Mouse (Mus musculus) neural tube, embryonic 13.5 days (tissue): ENCODE measurements around the gene St7. TPM values are rescaled to one million over a fixed set of nuclear protein-coding genes. Genes with fewer than 3 reads are reported as not detected.

Experiments used
- ATAC-seq: fragments of 200-750 bp; cut with Nextera tagmentation; 2 replicates; pipeline ENCODE4 v1.8.0; 2017; ENCODE audit warnings: low read depth, mild to moderate bottlenecking, moderate TSS enrichment, moderate library complexity
- H3K27ac ChIP-seq: fragments of 300-500 bp; sonication (generic); replicated peaks from 2 replicates; pipeline ENCODE4 v1.5.1; 2015; ENCODE audit warnings: moderate library complexity, mild to moderate bottlenecking, inconsistent platforms
- H3K27me3 ChIP-seq: fragments of 300-500 bp; sonication (generic); 2 replicates; pipeline ENCODE4 v1.6.1; 2015; ENCODE audit warnings: mild to moderate bottlenecking, inconsistent platforms
- H3K36me3 ChIP-seq: fragments of 300-500 bp; sonication (generic); 2 replicates; pipeline ENCODE4 v1.6.1; 2015; ENCODE audit warnings: mild to moderate bottlenecking, inconsistent platforms
- H3K4me1 ChIP-seq: fragments of 300-500 bp; sonication (generic); replicated peaks from 2 replicates; pipeline ENCODE4 v1.6.1; 2015; ENCODE audit warnings: inconsistent platforms
- H3K4me2 ChIP-seq: fragments of 300-500 bp; sonication (generic); 2 replicates; pipeline ENCODE4 v1.6.1; 2015; ENCODE audit warnings: inconsistent platforms, mild to moderate bottlenecking, moderate library complexity
- H3K4me3 ChIP-seq: fragments of 300-500 bp; sonication (generic); 2 replicates; pipeline ENCODE4 v1.5.1; 2015; ENCODE audit warnings: mild to moderate bottlenecking, inconsistent platforms
- H3K9ac ChIP-seq: fragments of 300-500 bp; sonication (generic); 2 replicates; pipeline ENCODE4 v1.6.1; 2015; ENCODE audit warnings: moderate library complexity, mild to moderate bottlenecking, inconsistent platforms
- H3K9me3 ChIP-seq: fragments of 300-500 bp; sonication (generic); 2 replicates; pipeline ENCODE4 v1.6.1; 2016; ENCODE audit warnings: inconsistent platforms
- WGBS: fragments of 180-500 bp; shearing (Covaris S2); methylation state at CpG from one replicate; pipeline ENCODE4 v1.1.7; 2015; 5-methylcytosine and 5-hydroxymethylcytosine counted together
- polyA plus RNA-seq: library from polyadenylated mRNA; unstranded; fragments of >200 nt; fragmentation: Nextera tagmentation; extraction: Ambion mirVana; gene quantifications from 2 replicates; pipeline ENCODE4 v1.2.1, GENCODE M21; 2015

The St7 gene
- polyA plus RNA-seq, 1 experiment from 2014 or later: 56.9 TPM

DNA sequence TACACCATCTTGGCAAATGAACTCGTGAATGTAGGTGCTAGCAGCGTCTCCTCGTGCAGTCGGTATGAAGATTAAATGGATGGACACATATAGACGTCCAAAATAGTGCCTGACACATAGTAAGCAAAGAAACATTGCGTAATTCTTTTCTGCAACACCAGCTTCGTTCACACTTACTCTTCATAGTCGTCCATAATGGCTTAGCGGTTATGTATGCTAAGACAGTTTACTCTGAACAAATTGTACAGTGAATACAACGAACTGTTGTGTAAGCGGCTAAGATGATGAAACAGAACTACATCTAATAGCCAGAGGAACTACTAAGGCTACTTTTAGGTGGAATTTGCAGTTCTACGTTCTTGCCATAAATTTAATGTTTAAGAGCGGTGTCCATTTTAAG, 55.0 kb downstream of the St7 start:
- no peak for ATAC-seq
- Histone ChIP-seq H3K4me2 (no peak overlapping the region), H3K36me3 (no peaks in the 10 kb centered on the region), H3K27ac (no peak overlapping the region), H3K27me3 (no peaks in the 10 kb centered on the region), H3K4me3 (no peak overlapping the region), H3K9me3 (no peaks in the 10 kb centered on the region), H3K9ac (no peak overlapping the region), H3K4me1 (peaks cover 14% of the 10 kb centered on the region)
- WGBS: 88% methylated on average over 13 of the region's 13 CpGs

DNA sequence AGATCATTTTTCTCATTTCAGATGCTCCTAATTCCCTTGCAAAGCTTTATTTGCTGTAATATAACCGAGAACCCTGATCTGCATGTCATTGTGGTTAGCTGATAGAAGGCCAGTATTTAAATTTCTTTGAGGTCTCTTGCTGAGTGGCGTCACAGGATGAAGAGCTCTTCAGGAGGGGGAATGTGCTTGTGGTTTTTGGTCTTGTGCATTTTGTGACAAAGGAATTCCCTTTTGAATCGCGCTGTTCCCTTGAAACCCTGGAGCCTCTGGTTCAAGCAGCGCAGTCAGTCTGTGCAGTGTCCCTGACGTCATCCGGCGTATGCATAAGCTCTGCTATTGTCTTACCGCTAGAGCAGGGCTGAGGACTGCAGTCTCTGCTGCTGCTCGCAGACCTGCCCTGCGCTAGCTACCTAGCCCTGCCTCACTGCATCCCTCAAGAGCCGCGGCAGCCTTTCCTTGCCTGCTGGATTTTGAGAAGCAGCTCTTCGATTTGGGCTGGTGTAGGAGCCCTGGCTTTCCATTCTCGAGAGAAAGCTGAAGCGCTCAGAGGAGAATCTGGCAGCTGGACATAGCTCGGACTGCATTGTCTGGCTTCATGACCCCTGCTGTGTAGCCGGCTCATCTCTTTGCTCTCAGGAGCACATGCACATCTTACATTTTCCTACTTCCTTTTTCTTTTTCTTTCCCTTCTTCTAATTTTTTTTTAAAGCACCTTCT, 56.3 kb downstream of the St7 start:
- peak; percentile 99 for ATAC-seq
- WGBS: under 1% methylated on average over 18 of the region's 18 CpGs
- Histone ChIP-seq H3K9ac (peak overlapping the region; percentile 82), H3K4me3 (peak overlapping the region; percentile 53), H3K36me3 (no peaks in the 10 kb centered on the region), H3K27me3 (no peaks in the 10 kb centered on the region), H3K4me1 (peaks cover 26% of the 10 kb centered on the region), H3K4me2 (peak overlapping the region; percentile 69), H3K9me3 (no peaks in the 10 kb centered on the region), H3K27ac (peak overlapping the region; percentile 97)

DNA sequence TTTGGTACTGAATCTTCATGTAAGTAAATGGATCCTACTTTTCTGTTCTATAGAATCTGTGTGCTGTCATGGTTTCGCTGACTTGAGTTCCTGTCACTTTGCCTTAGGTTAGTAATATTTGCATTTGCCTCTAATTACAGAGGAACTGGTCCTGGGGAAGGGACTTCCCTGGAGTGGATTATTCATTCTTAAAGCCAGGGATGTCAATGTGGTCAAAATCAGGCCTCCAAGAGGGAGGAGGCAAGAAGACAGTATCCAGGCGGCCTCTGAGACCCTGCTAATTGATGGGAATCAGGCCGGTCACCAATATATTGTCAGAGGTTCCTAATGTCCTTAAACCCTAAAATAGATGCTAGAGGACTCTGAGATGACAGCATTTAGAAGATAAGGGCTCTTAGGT, 56.9 kb downstream of the St7 start:
- Histone ChIP-seq H3K27ac (peak overlapping the region; percentile 97), H3K4me2 (peak overlapping the region; percentile 69), H3K9me3 (no peaks in the 10 kb centered on the region), H3K27me3 (no peaks in the 10 kb centered on the region), H3K36me3 (no peaks in the 10 kb centered on the region), H3K4me1 (peaks cover 32% of the 10 kb centered on the region), H3K4me3 (peak overlapping the region; percentile 53), H3K9ac (peak overlapping the region; percentile 82)
- peak; percentile 53 for ATAC-seq
- 20% methylated on average over 3 of the region's 3 CpGs for WGBS

DNA sequence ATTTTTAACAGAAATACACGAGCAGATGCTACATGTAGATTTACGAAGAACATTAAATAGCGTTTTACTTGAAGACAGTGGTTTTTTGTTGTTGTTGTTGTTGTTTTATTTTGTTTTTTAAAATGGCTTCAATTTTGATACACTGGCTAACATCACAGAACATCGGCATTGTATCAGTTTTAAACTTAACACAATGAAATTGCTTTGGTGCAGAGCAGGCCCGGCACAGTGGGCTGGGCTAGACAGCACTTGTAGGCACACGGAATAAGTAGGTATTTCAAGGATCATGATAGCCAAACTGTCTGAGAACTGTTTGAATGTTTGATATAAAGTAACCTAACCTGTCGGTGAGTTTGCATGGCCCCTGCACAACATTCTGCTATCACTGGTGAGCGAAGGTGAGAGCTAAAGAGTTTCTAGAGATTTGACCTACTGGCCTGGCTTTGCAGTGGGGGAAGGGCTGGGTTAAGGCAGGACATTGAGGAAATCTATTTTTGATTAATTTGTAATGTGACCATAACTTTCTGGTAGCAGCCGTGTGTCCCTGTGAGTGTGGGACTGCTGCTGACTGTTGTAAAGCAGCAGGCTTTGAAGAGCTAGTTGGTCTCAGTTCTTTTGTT, 57.4 kb downstream of the St7 start:
- Histone ChIP-seq H3K4me2 (peak overlapping the region; percentile 69), H3K27ac (peak overlapping the region; percentile 97), H3K4me3 (peak overlapping the region; percentile 53), H3K4me1 (peaks cover 37% of the 10 kb centered on the region), H3K9ac (peak overlapping the region; percentile 82), H3K27me3 (no peaks in the 10 kb centered on the region), H3K36me3 (no peaks in the 10 kb centered on the region), H3K9me3 (no peaks in the 10 kb centered on the region)
- ATAC-seq: peak; percentile 26; the same call in 1 of the 2 replicates
- WGBS: 45% methylated on average over 9 of the region's 9 CpGs

DNA sequence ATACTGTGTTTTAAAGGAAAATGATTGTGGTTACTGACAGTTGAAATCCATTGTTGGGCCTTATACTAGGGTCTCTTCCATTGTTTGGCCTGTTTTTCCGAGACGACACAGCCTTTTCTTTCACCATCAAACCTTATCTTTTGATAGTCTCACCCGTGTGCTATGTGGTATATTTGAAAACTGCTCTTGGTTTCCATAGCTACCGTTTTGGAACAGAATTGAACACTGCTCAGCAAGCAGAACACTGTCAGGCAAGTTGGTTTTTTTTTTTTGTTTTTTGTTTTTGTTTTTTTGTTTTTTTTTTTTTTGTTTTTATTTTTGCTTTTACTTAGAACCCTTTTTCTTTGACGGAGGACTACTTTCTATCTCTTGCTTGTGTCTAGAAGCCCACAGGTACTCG, 58.2 kb downstream of the St7 start:
- no peaks in the 10 kb centered on the region for H3K9me3 ChIP-seq
- peak overlapping the region; percentile 53 for H3K4me3 ChIP-seq
- H3K4me2 ChIP-seq: peak overlapping the region; percentile 69
- ATAC-seq: no peak
- peaks cover 43% of the 10 kb centered on the region for H3K4me1 ChIP-seq
- H3K9ac ChIP-seq: peak overlapping the region; percentile 82
- no peaks in the 10 kb centered on the region for H3K27me3 ChIP-seq
- H3K36me3 ChIP-seq: no peaks in the 10 kb centered on the region
- no peak overlapping the region for H3K27ac ChIP-seq
- WGBS: 51% methylated on average over 6 of the region's 6 CpGs

DNA sequence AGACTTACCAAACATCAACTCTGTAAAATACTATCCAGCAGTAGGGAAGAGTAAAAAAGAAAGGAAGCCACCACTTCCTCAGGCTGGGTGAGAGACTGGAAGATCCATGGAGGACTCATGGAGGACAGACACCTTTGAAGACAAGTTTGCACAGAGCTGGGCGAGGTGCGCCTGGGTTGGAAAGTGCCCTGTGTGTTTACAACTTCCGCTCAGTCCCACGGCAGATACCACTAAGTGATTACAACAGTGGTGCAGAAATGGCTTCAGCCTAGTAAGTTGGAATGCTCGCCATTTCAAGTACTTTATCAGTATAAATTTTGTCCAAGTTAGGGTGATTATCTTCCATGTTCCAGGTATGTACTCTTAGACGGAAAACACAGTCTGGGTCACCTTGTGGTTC, 63.2 kb downstream of the St7 start:
- Histone ChIP-seq H3K9ac (no peak overlapping the region), H3K4me1 (peaks cover 77% of the 10 kb centered on the region), H3K27ac (no peak overlapping the region), H3K27me3 (no peaks in the 10 kb centered on the region), H3K9me3 (no peaks in the 10 kb centered on the region), H3K36me3 (no peaks in the 10 kb centered on the region), H3K4me3 (no peak overlapping the region), H3K4me2 (no peak overlapping the region)
- no peak for ATAC-seq
- WGBS: 88% methylated on average over 6 of the region's 6 CpGs

DNA sequence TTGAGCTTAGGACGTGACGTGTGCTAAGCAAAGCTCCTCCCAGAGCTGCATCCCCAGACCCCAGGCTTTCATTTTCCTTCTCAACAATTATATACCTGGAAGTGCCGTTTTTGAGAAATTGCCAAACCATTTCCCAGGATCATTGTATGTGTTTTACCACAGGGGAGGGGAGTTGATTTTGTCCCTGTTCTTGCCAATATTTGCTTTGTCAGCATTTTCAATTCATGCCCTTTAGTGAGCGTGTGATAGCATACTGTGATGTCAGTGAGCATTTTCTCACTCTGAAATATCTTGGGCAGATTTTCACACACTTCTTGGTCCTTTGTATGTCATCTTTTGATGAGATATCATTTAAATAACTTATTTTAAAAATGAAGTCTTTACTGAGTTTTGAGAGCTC, 65.8 kb downstream of the St7 start:
- 78% methylated on average over 4 of the region's 4 CpGs for WGBS
- no peak for ATAC-seq

DNA sequence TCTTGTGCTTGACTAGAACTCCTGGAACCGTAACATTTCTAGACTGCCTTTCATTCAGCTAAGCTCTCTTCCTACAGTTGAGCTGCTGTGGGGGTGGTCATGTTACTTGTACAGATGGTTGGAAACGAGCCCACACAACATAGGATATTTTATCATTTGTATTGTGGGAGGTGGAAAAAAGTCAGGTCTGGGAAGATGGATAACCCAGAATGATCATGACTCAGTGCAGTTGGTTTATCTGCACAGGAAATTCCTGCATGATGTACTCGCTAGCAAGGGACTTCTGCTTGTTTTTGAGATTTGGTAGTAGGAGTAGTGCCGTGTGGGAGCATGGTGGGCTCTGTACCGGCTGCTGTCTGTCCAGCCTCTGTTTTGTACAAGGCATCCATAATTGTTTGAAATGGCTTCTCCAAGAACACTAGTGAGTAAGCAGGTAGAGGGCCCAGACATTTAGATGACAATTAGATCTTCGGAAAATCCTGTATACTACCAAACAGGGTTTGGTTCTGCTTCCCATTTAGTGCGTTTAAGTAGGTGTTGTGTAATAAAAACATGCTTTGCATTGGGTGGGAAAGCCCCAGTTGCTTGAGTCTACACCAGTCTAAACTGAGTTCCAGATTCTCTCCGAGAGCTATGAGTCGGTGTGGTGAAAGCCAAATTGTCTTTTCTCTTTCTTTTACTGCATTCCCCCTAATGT, 71.4 kb downstream of the St7 start:
- WGBS: 70% methylated on average over 9 of the region's 9 CpGs
- Histone ChIP-seq H3K9ac (no peak overlapping the region), H3K27me3 (no peaks in the 10 kb centered on the region), H3K36me3 (no peaks in the 10 kb centered on the region), H3K4me1 (peaks cover 50% of the 10 kb centered on the region), H3K27ac (peak overlapping the region; percentile 49), H3K4me2 (no peak overlapping the region), H3K9me3 (no peaks in the 10 kb centered on the region), H3K4me3 (no peak overlapping the region)
- no peak for ATAC-seq

More for the DNA sequence above, 65.8 kb downstream of the St7 start:
- no peaks in the 10 kb centered on the region for H3K36me3 ChIP-seq
- no peak overlapping the region for H3K9ac ChIP-seq
- no peaks in the 10 kb centered on the region for H3K9me3 ChIP-seq
- H3K27me3 ChIP-seq: no peaks in the 10 kb centered on the region
- H3K27ac ChIP-seq: no peak overlapping the region
- H3K4me1 ChIP-seq: peaks cover 67% of the 10 kb centered on the region
- no peak overlapping the region for H3K4me3 ChIP-seq
- no peak overlapping the region for H3K4me2 ChIP-seq

DNA sequence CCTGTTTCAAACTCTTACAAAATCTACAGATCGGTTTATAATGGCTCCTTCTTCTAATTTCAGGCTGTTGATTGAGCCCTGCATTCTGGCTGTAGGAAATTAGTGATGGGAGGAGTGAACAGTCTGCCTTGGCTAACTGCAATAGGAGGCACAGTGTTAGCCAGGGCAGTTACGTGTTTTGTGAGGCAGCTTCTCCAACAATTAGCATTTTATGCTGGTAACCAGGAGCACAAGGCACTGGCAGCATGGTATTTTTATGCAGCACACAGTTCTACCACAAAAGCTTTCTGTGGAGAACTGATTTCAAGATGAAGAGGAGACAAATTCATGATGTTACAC, 71.9 kb downstream of the St7 start:
- 27% methylated on average over 2 of the region's 2 CpGs for WGBS

DNA sequence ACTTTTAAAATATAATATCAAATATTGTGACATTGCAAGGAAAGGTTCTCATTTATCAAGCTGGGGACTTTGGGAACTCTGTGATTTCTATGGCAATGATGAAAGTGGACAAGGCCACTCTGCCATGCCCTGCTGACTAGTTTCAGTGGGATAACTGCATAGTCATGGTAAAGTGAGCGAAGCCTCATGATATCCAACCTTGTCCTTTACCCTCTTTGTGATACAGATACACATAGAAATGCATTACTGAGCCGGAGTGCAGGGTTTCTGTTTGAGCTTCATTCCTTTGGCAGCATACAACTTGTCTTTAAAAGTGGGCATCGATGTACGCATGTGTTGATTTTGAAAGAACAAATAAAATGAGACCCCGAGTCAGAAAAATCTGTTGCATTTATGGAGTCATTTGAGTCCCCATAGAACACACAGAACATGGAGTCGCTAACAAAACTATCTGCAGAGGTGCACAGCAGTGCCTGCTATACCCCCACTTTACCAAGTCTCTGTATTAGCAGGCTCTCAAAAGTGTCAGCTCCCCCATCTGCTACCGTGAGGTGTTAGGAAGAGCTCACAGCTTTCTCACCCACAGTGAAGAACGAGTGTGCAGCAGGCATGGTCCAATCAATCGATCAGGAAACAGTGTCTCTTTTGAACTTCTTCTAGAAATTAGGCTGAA, 77.4 kb downstream of the St7 start:
- Histone ChIP-seq H3K27ac (0 out of 2 replicates have a peak overlapping the region, but pooled peaks have one; percentile 18), H3K9me3 (no peaks in the 10 kb centered on the region), H3K4me2 (peak overlapping the region; percentile 7; the same call in 1 of the 2 replicates), H3K4me1 (peaks cover 53% of the 10 kb centered on the region), H3K9ac (no peak overlapping the region), H3K36me3 (no peaks in the 10 kb centered on the region), H3K4me3 (no peak overlapping the region), H3K27me3 (no peaks in the 10 kb centered on the region)
- WGBS: 75% methylated on average over 9 of the region's 9 CpGs
- no peak for ATAC-seq

More for the DNA sequence above, 71.9 kb downstream of the St7 start:
- peak; percentile 62; the same call in 1 of the 2 replicates for ATAC-seq
- Histone ChIP-seq H3K36me3 (no peaks in the 10 kb centered on the region), H3K27ac (peak overlapping the region; percentile 49), H3K4me3 (no peak overlapping the region), H3K9ac (no peak overlapping the region), H3K4me1 (peaks cover 46% of the 10 kb centered on the region), H3K27me3 (no peaks in the 10 kb centered on the region), H3K4me2 (no peak overlapping the region), H3K9me3 (no peaks in the 10 kb centered on the region)

DNA sequence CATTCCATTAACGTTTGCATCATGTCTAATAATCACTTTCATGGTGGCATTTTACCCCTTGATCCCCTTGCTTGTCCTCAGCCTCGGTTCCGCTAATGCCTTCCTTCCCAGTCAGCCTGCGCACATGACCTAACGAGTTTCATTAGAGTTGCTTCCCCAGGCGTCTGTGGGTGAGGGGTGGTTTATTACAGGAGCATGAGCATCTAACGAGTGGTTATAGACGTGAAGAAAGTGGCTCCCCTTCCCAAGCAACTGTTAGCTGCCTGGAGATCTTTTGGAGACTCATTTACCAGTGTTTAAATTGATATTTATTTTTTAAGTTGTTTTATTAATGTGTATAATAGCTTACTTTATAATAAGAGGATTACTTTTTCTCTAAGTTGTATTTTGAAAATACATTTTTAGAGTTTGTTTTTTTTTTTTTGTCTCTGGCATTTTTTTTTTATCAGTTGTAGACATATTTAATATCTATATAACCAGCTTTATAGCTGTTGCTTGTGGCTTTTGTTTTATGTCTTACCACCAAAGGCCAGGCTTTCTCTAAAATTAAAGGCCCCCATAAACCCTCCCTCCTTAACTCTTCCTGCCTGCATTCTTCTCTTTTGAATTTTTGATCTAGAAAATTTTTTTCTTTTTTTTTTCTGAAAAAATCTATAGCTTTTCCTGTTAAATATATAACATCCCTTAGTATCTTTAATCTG, 78.1 kb downstream of the St7 start:
- H3K27me3 ChIP-seq: no peaks in the 10 kb centered on the region
- 20% methylated on average over 8 of the region's 8 CpGs for WGBS
- 0 out of 2 replicates have a peak overlapping the region, but pooled peaks have one; percentile 18 for H3K27ac ChIP-seq
- H3K9me3 ChIP-seq: no peaks in the 10 kb centered on the region
- no peaks in the 10 kb centered on the region for H3K36me3 ChIP-seq
- ATAC-seq: 0 out of 2 replicates have a peak, but pooled peaks have one; percentile 57
- H3K9ac ChIP-seq: no peak overlapping the region
- peak overlapping the region; percentile 7; the same call in 1 of the 2 replicates for H3K4me2 ChIP-seq
- peaks cover 48% of the 10 kb centered on the region for H3K4me1 ChIP-seq
- no peak overlapping the region for H3K4me3 ChIP-seq
